Mouse (Mus musculus): ENCODE results near the gene Rpp21. TPM values are rescaled to one million over a fixed set of nuclear protein-coding genes. Genes with fewer than 3 reads are reported as not detected.
A peak's percentile ranks its signal among the peaks of the same experiment; 100 is the strongest.

Rpp21 gene
- polyA plus RNA-seq, 1 experiment from 2014 or later, result 107 TPM

DNA sequence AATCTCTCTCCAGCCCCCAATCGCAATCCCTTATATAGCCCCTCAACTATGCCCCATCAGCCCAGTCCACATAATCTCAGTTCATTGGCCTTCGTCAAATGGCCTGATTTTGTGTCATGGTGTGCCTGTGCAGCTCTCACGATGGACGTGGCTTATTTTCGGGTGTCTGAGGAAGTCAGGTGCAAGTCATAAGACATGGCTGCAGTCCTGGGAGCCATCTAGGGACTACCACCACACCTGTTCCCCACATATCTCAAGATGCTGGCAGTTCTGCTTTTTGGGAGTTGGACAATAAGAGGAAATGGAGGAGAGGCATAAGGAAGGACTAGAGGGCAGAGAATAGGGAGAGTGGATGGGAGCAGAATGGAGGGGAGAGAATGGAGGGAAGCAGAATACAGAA lies 24.3 kb downstream of the Rpp21 start:
- WGBS, result 67% methylated on average over 5 of the region's 5 CpGs

DNA sequence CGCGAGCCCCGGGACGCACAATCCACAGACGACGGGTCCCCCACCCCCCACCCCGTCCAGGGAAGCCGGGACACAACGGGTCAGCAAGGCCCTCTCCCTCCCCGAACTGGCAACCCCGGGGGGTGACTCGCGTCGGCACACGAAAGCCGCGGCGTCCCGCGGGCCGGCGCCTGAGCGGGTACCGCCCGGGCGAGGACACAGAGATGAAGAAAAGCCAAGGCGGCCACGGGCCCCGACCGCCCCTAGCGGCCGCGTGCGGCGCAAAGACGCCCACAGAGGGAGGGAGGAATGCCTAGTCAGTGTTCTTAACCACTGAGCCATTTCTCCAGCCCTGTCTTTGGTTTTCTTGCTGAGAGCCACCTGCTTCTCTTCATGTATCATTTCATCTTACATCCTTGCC lies 26.6 kb downstream of the Rpp21 start:
- no peak overlapping the region for H3K9ac ChIP-seq
- no peak overlapping the region for H3K4me3 ChIP-seq (replicated peaks)
- no peak overlapping the region for H3K4me2 ChIP-seq (replicated peaks)
- H3K27me3 ChIP-seq, result peaks cover 54% of the 10 kb centered on the region
- no peak overlapping the region for H3K27ac ChIP-seq (replicated peaks)
- no peaks in the 10 kb centered on the region for H3K4me1 ChIP-seq
- ATAC-seq (ENCODE audit: insufficient number of reproducible peaks, low FRiP score, low TSS enrichment, low read depth), result no peak
- H3K36me3 ChIP-seq, result no peaks in the 10 kb centered on the region
- no peaks in the 10 kb centered on the region for H3K9me3 ChIP-seq (replicated peaks)
- 9% methylated on average over 35 of the region's 36 CpGs for WGBS

More for the DNA sequence above, 24.3 kb downstream of the Rpp21 start:
- H3K4me3 ChIP-seq (replicated peaks), result no peak overlapping the region
- peaks cover 7% of the 10 kb centered on the region for H3K4me1 ChIP-seq
- no peak overlapping the region for H3K27ac ChIP-seq (replicated peaks)
- no peaks in the 10 kb centered on the region for H3K36me3 ChIP-seq
- H3K9ac ChIP-seq, result no peak overlapping the region
- no peak for ATAC-seq (ENCODE audit: insufficient number of reproducible peaks, low FRiP score, low TSS enrichment, low read depth)
- no peaks in the 10 kb centered on the region for H3K9me3 ChIP-seq (replicated peaks)
- no peak overlapping the region for H3K4me2 ChIP-seq (replicated peaks)
- H3K27me3 ChIP-seq, result peaks cover 51% of the 10 kb centered on the region

DNA sequence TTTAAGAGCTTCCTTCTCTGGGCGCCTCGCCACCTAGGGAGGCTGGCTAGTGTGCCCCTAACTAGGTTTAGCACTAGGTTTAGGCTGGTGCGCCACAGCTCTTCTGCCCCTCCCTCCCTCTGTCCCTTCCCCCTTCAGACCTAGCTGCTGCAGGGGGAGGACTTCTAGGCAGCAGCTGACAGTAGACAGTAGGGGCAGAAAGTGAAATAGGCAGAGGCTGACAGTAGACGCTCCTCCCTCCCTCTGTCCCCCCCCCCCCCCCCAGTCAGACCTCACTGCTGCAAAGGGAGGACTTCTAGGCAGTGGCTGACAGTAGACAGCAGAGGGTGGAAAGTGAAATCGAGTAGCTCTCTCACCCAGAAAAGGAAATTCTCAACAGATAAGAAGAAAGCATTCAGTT lies 28.8 kb downstream of the Rpp21 start:
- H3K9me3 ChIP-seq (replicated peaks), result no peaks in the 10 kb centered on the region
- no peaks in the 10 kb centered on the region for H3K36me3 ChIP-seq
- H3K4me3 ChIP-seq (replicated peaks), result no peak overlapping the region
- WGBS, result 20% methylated on average over 5 of the region's 5 CpGs
- H3K27me3 ChIP-seq, result peaks cover 67% of the 10 kb centered on the region
- no peak overlapping the region for H3K27ac ChIP-seq (replicated peaks)
- H3K4me2 ChIP-seq (replicated peaks), result no peak overlapping the region
- no peak for ATAC-seq (ENCODE audit: insufficient number of reproducible peaks, low FRiP score, low TSS enrichment, low read depth)
- H3K9ac ChIP-seq, result no peak overlapping the region
- no peaks in the 10 kb centered on the region for H3K4me1 ChIP-seq

DNA sequence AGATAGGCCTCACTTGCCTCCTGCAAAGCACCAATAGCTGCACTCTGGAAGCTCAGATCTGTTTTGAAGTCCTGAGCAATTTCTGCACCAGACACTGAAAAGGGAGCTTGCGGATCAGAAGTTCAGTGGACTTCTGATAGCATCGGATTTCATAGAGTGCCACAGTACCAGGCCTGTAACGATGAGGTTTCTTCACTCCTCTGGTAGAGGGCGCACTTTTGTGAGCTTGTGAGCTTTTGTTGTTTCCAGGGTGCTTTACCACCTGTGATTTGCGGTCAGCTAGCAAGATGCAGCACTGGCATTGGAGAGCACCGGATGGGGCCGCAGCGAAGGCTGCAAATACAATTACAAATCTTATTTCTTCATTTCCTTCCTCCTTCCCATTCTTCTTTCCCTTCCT lies 30.9 kb downstream of the Rpp21 start:
- Histone ChIP-seq H3K9ac (no peak overlapping the region), H3K4me2 (replicated peaks) (no peak overlapping the region), H3K27me3 (peaks cover 65% of the 10 kb centered on the region), H3K4me1 (no peaks in the 10 kb centered on the region), H3K9me3 (replicated peaks) (no peaks in the 10 kb centered on the region), H3K4me3 (replicated peaks) (no peak overlapping the region), H3K27ac (replicated peaks) (no peak overlapping the region), H3K36me3 (no peaks in the 10 kb centered on the region)
- ATAC-seq (ENCODE audit: insufficient number of reproducible peaks, low FRiP score, low TSS enrichment, low read depth), result no peak
- 11% methylated on average over 8 of the region's 8 CpGs for WGBS

DNA sequence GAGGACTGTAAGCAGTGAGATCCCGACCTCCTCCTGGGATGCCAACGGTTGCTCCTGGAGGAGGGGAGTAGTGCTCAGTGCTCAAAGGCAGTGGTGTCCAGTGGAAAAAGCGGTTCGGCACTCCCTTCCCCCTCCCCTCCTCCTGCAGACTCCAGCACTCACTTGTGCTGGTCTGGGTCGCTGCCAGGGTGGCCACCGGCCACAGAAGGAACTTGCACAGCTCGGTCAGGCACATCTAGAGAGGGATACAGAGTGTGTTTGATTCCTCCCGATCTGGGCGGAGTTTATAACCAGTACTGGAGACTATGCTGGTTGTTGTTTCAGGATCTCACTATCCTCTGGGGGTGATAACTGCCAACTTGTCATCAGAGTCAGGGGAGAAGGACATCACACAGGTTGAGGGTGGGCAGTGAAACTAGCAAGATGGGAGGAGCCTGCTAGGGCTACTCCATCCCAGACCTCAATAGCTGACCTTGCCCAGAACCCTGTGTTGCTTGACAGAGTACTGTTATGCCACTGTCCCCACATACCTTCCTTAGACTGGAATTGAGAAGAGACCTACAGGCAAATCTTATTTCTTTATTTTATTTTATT lies 32.5 kb downstream of the Rpp21 start:
- H3K4me2 ChIP-seq (replicated peaks), result no peak overlapping the region
- whole genome bisulfite sequencing, result 7% methylated on average over 9 of the region's 9 CpGs

DNA sequence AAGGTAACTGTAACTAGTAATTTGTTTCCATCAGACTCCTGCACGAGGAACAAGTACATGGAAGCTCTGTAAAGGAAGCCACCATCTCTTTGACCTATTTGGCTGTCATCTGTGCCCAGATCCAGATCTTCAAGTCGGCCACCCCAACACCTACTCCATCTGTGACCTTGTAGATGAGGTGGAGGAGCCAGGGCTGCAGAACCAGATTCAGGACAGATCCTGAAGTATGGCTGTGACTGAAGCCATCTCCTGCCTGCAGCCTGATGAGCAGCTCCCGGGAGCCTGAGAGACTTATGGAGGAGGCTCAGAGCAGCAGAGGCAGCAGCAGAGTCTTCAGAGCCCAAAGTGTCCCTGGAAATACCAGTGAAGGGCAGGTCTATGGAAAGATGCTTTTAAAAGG lies 33.4 kb downstream of the Rpp21 start:
- Histone ChIP-seq H3K27ac (replicated peaks) (no peak overlapping the region), H3K27me3 (peaks cover 67% of the 10 kb centered on the region), H3K4me1 (no peaks in the 10 kb centered on the region), H3K9ac (no peak overlapping the region), H3K9me3 (replicated peaks) (no peaks in the 10 kb centered on the region), H3K4me3 (replicated peaks) (no peak overlapping the region), H3K36me3 (no peaks in the 10 kb centered on the region), H3K4me2 (replicated peaks) (no peak overlapping the region)
- ATAC-seq (ENCODE audit: insufficient number of reproducible peaks, low FRiP score, low TSS enrichment, low read depth), result no peak
- WGBS, result 43% methylated on average over 3 of the region's 3 CpGs

More for the DNA sequence above, 32.5 kb downstream of the Rpp21 start:
- Histone ChIP-seq H3K36me3 (no peaks in the 10 kb centered on the region), H3K4me1 (no peaks in the 10 kb centered on the region), H3K27ac (replicated peaks) (no peak overlapping the region), H3K9ac (no peak overlapping the region), H3K27me3 (peaks cover 73% of the 10 kb centered on the region), H3K4me3 (replicated peaks) (no peak overlapping the region), H3K9me3 (replicated peaks) (no peaks in the 10 kb centered on the region)
- ATAC-seq (ENCODE audit: insufficient number of reproducible peaks, low FRiP score, low TSS enrichment, low read depth), result no peak

DNA sequence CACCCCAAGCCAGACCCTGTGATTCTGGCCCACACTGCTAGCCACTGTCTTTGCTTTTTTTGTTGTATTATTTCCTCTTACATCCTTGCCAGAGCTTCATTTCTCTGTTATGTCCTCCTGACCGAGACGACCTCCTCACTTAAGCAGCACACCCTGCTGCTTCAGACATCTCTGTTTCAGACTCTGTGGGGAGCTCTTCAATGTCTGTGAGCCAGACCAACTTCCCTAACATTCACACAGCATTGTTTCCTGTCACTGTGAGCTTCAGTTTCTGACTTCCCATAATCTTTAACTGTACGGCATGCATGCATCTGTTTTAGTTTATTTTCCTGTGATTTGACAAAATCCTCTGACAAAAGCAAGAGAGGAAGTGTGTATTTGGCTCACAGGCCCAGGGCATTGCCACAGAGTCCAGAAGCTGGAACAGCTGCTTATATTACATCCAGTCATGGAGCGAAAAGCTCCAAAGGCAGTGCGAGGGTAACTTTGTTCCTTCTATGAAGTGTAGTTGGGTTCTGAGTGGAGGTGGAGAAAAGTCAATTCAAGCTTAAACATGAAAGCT lies 39.2 kb downstream of the Rpp21 start:
- WGBS, result 20% methylated on average over 5 of the region's 5 CpGs
- 0 out of 2 replicates have a peak, but pooled peaks cover 4% of the 10 kb centered on the region for H3K4me1 ChIP-seq
- H3K4me3 ChIP-seq (replicated peaks), result no peak overlapping the region
- H3K4me2 ChIP-seq (replicated peaks), result no peak overlapping the region
- H3K27me3 ChIP-seq, result peaks cover 63% of the 10 kb centered on the region
- H3K27ac ChIP-seq (replicated peaks), result no peak overlapping the region
- H3K9ac ChIP-seq, result no peak overlapping the region
- no peak for ATAC-seq (ENCODE audit: insufficient number of reproducible peaks, low FRiP score, low TSS enrichment, low read depth)
- H3K9me3 ChIP-seq (replicated peaks), result no peaks in the 10 kb centered on the region
- H3K36me3 ChIP-seq, result no peaks in the 10 kb centered on the region

DNA sequence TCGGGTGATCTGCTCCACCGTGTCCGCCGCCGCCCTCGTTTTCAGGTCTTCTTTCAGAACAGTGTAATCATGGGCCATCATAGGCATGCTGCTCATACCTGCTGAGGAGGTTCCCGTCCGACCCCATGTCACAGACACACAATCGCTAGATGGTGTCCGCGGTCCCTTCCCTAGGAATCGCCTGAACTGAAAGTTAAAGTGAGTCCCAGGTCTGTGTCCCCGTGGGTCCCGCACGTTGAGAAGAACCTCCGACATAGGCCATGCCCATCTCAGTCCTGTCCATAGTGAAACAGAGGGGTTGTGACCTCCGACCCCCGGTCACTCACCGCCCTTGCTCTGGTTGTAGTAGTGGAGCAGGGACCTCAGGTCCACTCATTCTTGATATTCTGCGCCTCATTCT lies 42.3 kb downstream of the Rpp21 start:
- no peak overlapping the region for H3K4me3 ChIP-seq (replicated peaks)
- 3% methylated on average over 20 of the region's 20 CpGs for WGBS

DNA sequence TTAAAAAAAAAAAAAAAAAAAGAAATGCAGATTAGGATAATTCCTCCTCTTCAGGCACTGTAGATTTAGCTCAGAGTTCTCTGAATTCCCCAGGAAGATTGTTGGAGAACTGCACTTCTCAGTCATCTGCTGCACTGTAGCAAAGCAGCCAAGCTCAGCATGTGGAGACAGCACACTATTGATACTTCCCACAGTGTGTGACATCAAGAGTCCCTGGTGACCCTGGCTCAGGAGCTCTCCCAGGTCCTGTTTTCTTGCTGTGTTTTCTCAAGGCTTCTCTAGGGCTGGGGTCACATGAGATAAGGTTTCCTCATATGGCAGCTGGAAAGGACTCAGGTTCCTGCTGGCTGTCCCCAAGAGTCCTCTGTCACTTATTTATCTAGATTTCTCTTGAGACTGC lies 51.0 kb downstream of the Rpp21 start:
- Histone ChIP-seq H3K27me3 (peaks cover 53% of the 10 kb centered on the region), H3K9me3 (replicated peaks) (no peaks in the 10 kb centered on the region), H3K36me3 (no peaks in the 10 kb centered on the region), H3K27ac (replicated peaks) (no peak overlapping the region), H3K9ac (no peak overlapping the region), H3K4me3 (replicated peaks) (no peak overlapping the region), H3K4me2 (replicated peaks) (no peak overlapping the region), H3K4me1 (peaks cover 11% of the 10 kb centered on the region)
- no peak for ATAC-seq (ENCODE audit: insufficient number of reproducible peaks, low FRiP score, low TSS enrichment, low read depth)

More for the DNA sequence above, 42.3 kb downstream of the Rpp21 start:
- Histone ChIP-seq H3K9me3 (replicated peaks) (no peaks in the 10 kb centered on the region), H3K36me3 (no peaks in the 10 kb centered on the region), H3K4me2 (replicated peaks) (no peak overlapping the region), H3K9ac (no peak overlapping the region), H3K27me3 (peaks cover 69% of the 10 kb centered on the region), H3K4me1 (0 out of 2 replicates have a peak, but pooled peaks cover 4% of the 10 kb centered on the region), H3K27ac (replicated peaks) (no peak overlapping the region)
- no peak for ATAC-seq (ENCODE audit: insufficient number of reproducible peaks, low FRiP score, low TSS enrichment, low read depth)

DNA sequence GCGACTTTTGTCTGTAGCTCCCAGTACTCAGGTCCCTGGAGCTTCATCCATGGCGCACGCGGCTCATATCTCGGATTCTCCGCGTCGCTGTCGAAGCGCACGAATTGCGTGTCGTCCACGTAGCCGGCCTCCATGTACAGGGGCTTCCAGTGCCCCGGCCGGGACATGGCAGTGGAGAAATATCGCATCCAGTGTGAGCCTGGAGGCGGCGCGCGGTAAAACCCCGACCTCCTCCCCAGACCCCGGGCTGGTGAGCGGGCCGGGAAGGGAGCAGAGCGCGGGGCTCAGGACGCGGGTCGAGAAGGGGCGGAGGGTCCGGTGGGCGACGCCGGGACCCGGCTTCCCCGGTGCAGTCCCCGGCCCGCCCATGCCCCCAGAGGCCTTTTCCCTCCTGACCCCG lies 52.0 kb downstream of the Rpp21 start:
- H3K4me1 ChIP-seq, result peaks cover 11% of the 10 kb centered on the region
- no peaks in the 10 kb centered on the region for H3K36me3 ChIP-seq
- under 1% methylated on average over 41 of the region's 41 CpGs for WGBS
- H3K4me2 ChIP-seq (replicated peaks), result peak overlapping the region; percentile 49
- H3K27me3 ChIP-seq, result peaks cover 46% of the 10 kb centered on the region
- peak overlapping the region; percentile 40 for H3K4me3 ChIP-seq (replicated peaks)
- ATAC-seq (ENCODE audit: insufficient number of reproducible peaks, low FRiP score, low TSS enrichment, low read depth), result no peak; the same call in 1 of the 2 replicates
- no peaks in the 10 kb centered on the region for H3K9me3 ChIP-seq (replicated peaks)
- H3K27ac ChIP-seq (replicated peaks), result no peak overlapping the region
- peak overlapping the region; percentile 9; the same call in 1 of the 2 replicates for H3K9ac ChIP-seq
